Mouse (Mus musculus): ENCODE measurements around the gene Cblc.

Cblc gene

DNA sequence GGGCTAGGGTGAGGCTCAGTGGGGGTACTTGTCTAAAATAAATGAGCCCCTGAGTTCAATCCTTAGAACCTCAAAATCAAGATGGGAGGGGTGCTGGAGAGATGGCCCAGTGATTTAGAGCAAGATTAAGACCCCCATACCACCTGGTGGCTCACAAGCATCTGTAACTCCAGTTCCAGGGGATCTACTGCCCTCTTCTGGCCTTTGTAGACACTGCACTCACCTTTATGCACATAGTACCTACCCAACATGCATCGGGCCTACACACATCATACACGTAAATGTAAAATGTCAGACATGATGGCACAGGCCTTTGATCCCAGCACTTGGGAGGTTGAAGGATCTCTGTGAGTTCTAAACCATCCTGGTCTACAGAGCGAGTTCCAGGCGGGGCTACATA is 14.0 kb downstream of the Cblc start:
- DNase-seq (ENCODE audit: low spot score) = peak; percentile 65

DNA sequence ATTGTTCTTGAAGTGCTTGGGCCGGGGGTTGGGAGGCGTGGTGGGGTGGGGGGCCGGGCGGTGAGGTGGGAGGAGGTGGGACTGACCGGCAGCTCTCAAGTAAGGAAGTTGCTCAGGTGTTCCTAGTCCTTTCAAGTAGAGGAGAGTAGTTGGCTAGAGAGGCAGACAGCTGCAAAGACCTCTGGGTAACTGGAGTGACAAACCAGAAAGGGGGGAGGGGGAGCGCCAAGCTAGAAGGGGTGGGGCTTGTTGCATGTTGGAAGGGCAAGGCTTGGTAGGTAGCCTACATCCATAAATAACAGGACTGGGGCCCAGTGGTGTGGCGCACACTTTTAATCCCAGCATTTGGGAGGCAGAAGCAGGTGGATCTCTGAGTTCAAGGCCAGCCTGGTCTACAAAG is 14.9 kb downstream of the Cblc start:
- no peak for DNase-seq (ENCODE audit: low spot score)

DNA sequence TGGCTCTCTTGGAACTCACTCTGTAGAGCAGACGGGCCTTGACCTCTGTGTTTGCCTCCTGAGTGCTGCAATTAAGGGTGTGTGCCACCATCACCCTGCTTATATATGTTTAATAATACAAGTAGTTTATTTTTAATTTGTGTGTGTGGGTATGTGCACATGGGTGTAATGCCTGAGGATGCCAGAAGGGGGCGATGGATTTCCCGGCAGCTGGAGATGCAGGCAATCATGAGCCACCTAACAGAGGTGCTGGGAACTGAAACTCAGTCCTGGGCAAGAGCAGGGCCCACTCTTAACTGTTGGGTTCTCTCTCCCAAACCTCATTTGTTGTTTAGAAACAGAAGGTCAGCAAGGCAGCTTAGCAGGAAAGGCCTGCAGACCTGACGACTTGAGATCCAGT is 16.7 kb downstream of the Cblc start:
- DNase-seq (ENCODE audit: low spot score) = no peak

DNA sequence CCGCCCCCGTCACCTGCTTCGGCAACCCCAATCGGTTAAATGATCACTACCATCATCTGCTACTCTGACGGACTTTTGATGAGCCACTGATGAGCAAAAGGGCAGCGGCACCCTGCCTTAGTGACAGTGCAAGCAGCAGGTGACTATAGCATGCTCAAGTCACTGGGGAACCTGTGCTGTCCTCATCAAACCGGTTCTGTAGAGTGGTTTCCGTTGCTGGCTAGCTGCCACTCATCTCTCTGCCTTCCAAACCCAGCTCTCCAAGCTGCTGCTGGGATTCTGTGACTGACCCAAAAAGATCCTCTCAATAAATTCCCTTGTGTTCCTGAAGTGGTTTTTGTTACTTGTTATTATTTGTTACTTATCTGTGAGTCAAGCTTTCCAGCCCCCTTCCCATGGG is 18.0 kb downstream of the Cblc start:
- DNase-seq (ENCODE audit: low spot score) = no peak

DNA sequence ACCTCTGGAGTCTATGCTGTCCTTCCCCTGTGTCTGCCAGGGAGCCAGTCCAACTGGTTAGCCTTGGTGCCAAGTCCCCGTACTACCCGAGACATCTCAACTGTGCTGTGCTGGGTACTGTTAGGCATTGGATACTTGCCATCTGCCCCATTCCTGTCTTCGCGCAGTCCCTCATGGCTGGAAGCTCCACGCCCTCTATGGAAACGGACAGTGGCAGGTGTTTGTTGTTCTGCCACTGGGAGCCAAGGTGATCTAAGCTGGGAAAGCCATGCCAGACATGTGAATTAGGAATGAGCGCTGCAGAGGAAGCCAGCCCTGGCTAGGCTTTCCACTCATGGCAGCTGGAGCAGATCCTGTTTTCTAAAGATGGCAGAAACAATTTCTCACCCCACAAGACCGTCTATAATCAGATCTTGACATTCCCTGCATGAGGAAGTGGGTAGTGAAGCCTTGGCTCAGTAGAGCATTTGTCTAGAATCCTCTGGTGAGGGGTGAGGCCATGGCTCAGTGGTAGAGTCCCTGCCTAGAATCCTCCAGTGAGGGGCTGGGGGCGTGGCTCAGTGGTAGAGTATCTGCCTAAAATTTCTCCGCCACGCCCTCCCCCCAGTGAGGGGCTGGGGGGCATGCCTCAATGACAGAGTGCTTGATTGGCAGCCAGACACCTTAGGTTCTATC is 19.4 kb downstream of the Cblc start:
- no peak for DNase-seq (ENCODE audit: low spot score)

DNA sequence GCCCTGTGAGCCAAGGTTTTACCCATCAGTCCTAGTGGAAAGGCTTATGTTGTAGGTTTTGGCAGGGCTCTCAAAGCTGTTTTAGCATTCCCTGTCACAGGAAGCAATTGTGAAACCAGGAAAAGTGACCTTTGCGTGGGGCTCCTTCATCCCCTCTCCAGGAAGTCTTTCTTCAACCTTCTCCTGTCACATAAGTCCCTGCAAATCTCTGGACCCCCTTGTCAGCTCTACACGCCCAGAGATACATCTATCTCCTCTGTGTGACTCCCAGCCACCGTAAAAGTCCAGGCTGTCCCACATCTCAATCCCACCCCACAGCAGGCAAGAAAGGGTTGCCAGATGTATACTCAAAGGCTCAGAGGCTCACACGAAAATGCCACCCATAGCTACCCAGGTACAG is 24.9 kb downstream of the Cblc start:
- no peak for DNase-seq (ENCODE audit: low spot score)

DNA sequence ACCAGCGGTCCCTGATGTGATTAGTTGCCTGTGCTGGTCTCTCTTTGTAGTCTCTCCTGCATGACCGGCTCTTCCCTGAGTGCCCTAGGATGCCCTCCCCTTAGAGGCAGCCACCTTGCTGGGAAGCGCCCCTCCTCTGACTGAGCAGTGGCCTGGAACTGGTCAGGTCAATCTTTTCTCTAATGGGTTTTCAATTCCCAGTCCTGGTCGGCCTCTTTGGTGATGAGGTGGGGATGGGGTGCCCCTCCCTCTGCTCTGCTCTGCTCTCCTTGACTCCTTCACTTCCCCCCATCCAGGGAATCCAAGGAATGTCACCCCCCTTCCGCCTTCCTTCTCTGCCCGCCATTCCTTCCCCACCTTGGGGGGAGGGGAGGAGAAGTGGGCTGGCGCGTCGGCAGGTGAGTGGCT is 25.6 kb downstream of the Cblc start, which contains the start of gene Bcam:
Gene Bcam, minus strand, starts transcription at position 33 of the 408 bp plus-strand sequence.
- no peak for DNase-seq (ENCODE audit: low spot score)

DNA sequence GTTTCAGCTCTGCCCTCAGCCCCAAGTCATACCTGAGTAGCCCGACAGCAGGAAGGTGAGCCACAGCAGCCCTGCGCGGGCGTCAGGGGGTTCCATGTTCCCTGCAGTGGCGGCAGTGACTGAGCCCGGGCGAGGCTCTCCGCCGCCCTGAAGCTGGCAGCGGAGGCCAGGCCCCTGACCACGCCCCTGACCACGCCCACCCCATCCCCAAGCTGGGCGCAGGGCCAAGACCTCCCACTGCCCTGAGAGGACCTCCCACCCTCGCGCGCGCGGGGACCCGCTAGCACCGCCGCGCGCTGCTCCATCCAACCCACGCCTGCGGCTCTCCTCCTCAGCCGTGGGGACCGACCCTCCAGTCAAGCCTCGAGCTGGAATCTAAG is 26.2 kb downstream of the Cblc start:
- DNase-seq (ENCODE audit: low spot score) = peak; percentile 96

DNA sequence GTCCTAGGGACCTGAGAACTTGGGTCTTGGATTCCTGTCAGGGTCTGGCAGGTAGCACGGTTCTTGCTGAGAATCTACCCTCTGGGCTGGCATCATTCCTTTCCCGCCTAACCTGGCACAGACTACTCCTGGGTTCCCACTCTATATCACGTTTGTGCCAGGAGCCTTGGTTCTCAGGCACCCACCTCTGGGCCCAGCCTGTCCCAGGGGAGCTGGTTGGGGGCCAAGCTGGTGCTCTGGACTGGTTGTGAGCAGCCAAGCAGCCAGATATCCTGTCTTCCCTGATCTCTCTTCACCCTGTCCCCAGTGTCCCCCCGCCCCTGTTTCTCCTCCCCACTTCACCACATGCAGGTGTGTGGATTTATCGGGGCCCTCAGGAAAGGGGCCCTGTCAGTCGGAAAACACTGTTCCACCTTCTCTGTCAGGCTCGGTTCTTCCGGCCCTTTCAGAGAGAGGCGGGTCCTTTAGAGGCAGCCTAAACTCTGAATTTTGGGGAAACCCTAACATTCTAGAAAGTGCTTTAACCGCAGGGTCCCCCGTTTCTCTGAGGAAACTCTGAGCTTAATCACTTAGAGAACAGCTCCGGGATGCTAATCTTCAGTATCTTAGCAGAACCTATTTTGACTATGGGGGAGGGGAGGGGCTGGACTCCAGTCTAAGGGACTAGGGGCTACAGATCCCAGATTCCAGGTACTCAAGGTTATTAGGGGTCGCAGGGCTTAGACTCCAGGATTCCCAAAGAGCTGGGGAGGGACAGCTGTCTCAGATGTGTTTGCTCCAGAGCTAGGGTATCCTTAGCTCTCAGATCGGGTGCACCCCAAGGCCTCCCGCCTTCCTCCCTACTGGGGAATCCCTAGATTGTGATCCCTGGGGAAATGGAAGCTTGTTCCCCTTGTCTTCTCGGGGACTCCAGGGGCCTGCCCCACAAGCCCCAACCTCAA is 26.9 kb downstream of the Cblc start:
- no peak for DNase-seq (ENCODE audit: low spot score)

DNA sequence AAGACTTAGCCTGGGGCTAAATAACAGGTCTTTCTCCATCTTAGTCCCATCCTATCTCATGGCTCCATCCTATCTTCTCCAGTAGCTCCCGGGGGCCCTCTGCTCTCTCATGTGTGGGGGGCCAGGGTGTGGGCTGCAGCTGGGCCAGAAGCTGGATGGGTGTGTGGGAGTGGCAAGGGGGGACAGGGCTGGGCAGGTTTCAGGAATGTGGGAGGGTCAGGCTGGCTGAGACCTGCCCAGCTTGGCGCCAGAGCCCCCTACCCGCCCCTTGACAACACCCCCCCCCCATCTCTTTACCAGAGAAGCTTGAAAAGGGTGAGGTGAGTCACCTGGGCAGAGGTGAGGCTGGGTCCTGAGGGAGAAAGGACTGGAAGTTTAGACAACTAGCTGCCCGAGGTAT is 27.6 kb downstream of the Cblc start:
- no peak for DNase-seq (ENCODE audit: low spot score)

DNA sequence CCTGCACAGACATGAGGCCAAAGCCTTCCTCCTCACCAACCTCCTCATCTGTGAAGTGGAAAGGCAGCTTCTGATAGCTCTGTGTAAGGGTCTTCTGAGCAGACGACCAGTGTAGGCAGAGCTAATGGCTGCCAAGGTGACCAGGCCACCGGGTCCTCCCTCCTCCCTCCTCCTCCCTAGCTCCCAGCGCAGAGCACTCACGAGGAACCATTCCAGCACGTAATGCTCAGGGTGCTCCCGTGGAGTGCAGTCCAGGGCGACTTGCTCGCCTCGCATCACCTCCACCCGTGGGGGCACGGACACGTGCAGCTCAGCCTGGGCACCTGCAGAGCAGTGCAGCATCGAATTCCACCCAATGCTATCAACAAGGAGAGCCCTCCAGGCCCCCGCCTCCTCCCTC is 28.4 kb downstream of the Cblc start:
- DNase-seq (ENCODE audit: low spot score) = no peak

DNA sequence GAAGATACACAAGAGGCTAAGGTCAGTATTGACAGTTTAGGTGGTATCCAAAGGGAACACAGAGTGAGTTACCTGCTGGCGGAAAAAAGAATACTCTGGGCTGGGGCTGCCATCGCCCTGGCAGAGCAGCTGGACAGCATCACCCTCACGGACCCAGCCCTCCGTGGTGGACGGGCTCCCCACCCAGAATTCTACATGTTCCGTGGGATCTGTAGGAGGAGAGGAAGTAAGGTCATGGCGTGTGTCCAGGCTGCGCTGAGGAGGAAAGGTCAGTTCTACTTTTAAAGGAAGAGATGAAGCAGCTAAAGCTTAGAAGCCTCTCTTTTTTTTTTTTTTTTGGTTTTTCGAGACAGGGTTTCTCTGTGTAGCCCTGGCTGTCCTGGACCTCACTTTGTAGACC is 32.0 kb downstream of the Cblc start:
- DNase-seq (ENCODE audit: low spot score) = no peak

DNA sequence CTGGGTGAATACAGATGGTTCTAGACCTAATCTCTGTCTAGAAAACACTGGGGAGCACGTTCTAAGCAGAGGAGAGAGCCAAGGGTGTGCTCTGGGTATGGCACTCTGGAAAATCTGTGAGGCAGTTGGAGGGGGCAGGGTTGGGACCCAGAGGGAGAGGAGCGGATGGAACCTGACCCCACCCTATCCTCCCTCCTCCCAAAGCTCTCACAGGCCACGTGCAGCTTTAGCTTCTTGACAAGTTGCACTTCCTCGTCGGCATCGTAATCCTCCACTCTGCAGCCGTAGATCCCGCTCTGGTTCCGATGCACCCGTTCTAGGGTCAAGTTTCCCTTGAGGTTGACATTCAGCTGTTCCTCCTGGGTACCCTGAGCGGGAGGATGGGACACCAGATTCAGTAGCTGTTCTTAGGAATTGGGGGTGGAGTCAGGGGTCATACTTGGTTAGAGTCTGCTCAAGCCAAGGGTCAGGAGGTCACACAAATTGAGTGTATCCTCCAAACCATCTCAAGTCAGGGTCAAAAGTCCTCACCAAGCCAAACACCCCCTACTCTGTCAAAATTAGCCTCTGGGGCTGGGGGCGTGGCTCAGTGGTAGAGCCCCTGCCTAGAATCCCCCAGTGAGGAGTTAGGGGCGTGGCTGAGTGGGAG is 32.7 kb downstream of the Cblc start:
- no peak for DNase-seq (ENCODE audit: low spot score)

DNA sequence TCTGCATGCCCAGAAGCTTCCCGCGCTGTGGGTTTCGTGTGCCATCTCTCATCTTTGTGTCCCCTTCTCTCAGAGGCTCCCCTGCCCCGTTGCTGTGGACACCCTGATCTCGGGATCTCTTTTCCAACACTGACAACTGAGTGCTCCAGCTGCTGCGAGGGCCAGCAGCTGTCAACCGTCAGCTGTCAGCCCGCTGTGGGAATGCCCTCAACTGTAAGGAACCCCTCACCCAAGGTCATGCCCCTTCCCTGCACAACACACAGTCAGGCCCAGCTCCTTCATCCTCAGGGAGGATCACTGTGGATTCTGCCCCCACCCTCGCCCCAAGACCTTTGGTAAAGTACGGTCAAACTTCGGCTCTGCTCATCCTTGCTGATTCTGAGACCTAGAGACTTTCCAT is 34.3 kb downstream of the Cblc start:
- no peak for DNase-seq (ENCODE audit: low spot score)

DNA sequence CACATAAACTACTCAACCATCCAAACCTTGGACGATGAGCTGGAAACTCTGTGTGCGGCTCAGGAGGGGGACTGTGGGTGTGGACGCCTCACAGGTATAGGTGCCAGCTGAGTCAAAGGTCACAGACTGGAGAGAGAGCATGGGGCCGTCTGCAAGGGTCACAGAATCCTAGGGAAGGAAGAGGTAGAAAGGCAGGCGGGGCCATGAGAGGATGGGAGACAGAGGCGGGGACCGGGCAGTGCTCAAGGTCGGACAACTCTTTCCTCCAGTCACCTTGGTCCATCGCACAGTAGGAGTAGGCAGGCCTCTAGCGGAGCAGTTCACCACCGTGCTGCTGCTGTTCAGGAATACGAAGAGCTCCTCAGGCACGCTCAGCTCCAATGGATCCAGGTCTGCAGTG is 36.6 kb downstream of the Cblc start:
- no peak for DNase-seq (ENCODE audit: low spot score)

DNA sequence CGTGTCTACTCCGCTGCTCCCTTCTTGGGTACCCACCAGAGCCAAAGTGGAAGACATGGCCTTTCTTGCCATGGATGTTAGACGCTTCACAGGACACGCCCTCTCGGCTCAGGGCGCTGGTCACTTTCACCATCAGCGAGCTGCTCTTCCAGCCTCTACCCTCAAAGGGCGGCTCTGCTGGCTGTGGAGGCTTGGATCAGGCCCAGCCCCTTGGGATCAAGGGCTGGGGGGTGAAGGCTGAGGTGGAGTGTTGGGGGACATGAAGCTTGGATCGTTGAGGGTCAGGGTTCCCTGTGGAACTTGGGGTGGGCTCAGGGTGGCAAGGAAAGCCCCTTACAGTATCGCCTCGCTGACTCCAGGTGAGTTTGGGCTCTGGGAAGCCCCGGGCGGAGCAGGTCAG is 38.0 kb downstream of the Cblc start:
- DNase-seq (ENCODE audit: low spot score) = no peak

DNA sequence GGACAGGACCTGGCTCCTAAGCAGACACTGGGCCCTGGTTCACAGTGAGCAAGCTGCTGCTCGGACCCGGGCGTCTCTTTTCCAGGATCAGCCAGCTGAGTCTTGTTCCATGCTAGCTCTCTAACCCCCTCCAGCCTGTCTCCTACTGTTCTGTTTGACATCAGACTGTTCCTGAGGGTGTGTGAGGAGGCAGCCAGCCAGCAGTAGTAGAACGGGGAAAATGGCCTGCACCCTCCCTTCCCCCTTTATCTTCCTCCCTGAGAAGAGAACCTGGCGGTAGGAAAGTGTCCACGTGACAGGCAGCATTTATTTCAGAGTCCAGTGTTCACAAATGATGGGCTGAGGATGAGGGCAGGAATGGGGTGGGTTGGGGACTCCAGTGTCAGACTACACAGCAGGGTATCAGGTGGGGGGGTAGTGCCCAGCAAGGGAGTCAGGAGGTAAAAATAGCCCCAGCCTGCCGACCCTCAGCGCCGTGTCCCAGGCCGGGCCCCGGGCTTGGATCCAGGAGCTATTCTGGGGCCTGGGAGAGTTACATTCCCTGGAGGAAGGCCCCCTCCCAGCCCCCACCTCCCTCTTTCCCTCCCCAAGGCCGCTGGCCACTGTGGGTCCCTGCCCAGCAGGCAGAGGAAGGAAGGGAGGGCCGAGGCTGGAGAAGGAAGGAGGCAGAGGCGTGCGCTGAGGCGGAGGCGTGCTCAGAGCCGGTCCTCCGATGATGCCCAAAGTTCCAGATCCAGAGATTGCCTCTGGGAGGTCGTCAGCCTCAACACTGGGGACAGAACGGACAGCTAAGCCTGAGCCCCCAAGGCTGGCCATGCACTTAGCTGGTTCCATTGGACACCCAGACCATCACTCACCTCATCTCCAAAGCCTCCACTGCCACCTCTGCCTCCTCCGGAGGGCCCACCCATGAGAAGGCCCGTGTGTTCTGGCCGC is 40.5 kb downstream of the Cblc start:
- peak; percentile 77 for DNase-seq (ENCODE audit: low spot score)

DNA sequence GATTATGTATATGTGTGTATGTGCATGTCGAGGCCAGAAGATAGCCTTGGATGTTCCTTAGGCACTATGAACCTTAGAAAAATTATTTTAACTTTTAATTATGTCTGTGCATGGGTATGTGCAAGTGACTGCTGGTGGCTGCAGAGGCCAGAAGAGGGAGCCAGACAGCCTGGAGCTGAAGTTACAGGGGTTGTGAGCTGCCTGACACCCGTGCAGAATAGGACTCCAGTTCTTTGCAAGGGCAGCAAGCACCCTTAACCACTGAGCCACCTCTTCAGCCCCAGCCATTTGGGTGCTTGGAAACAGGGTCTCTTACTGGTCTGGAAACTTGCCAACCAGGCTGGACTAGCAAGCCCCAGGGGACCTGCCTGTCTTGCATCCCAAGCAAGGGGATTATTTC is 41.6 kb downstream of the Cblc start:
- DNase-seq (ENCODE audit: low spot score) = no peak

DNA sequence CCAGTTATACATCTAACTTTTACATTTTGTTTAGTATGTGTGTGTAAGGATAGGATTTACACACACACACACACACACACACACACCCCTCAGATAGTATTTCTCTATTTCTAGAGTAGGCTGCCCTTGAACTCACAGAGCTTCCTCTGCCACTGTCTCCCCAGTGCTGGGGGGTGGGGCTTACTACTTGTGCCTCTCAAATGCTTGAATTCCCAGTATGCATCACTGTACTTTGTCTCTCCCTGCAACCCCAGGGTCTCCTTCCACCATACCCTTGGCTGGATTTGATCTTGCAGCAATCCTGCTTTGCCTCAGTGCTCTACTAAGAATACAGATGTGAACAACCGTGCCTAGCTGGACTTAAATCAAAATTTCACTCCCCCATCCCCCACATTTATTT is 42.5 kb downstream of the Cblc start:
- DNase-seq (ENCODE audit: low spot score) = no peak

DNA sequence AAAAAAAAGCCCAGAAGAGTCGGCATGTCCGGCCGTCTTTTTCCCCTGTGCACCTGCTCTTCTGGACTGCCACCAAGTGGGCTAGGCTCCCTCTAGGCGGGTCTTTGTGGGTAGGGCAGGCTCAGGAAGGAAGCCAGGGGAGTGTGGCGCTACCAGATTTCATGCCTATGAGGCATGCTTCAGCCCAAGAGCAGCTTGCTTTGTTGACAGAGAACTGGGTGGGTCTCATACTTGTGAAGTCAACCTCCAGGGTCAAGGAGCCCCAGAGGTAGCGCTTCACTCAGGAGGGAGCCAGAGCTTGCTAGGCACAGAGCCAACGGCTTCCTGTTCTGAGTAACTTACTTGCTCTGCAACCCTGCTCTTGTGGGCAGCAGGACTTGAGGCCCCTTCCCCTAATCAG is 43.0 kb downstream of the Cblc start:
- DNase-seq (ENCODE audit: low spot score) = no peak

DNA sequence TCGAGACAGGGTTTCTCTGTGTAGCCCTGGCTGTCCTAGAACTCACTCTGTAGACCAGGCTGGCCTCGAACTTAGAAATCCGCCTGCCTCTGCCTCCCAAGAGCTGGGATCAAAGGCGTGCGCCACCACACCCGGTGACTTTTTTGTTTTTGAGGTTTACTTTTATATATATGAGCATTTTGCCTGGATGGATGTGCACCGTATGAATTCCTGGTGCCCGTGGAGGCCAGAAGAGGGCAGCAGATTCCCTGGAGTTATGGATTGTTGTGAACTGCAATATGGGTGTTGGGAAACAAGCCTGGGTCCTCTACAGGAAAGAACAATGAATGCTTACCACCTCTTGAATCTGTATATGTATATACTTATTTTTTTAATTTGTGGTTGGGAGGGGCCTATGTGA is 44.0 kb downstream of the Cblc start:
- no peak for DNase-seq (ENCODE audit: low spot score)

DNA sequence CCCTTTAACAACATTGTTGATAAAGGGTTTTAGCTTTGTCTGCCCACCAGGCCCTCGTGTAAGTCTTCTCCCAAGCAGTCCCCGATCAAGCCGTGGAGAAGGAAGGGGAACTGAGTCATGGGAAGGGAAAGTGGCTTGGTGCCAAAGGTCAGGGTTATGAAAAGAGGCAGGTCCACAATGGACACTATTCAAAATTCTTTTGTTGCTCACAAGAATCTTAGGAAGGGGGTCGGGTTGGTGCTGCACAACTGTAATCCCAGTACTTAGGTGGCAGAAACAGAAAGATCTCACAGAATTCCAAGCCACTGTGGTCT is 45.6 kb downstream of the Cblc start:
- no peak for DNase-seq (ENCODE audit: low spot score)

Data from testis, postnatal 10 days (tissue).